Comparison of ENCODE assay signal across 8 mouse cellular contexts in genomic region chr19:16773237-16774016, GRCm38 (mm10). TPM values are rescaled to one million over a fixed set of nuclear protein-coding genes. Genes with fewer than 3 reads are reported as not detected.
DNase-seq lines count a peak whose midpoint lies in the region; ATAC-seq and TF ChIP-seq lines count a peak whose summit lies in the region.

No protein-coding gene starts in this region.

- peaks cover 3 to 14% of the 10 kb centered on the region in 2 experiments for H3K4me1 ChIP-seq in liver, embryonic 14.5 days (replicated peaks; ENCODE audit: control insufficient read depth in 2 of 2, insufficient read depth in 2 of 2, low read length in 1 of 2)
- peaks cover 30% of the 10 kb centered on the region for H3K4me1 ChIP-seq in liver, embryonic 12.5 days
- H3K4me1 ChIP-seq in forebrain, embryonic 11.5 days (replicated peaks; ENCODE audit: control insufficient read depth, insufficient read depth, low read length), result no peaks in the 10 kb centered on the region

- no peaks in the 10 kb centered on the region for H3K36me3 ChIP-seq in liver, embryonic 14.5 days (replicated peaks; ENCODE audit: control insufficient read depth, insufficient read depth, low read depth)
- H3K36me3 ChIP-seq in liver, embryonic 12.5 days, result no peaks in the 10 kb centered on the region
- no peaks in the 10 kb centered on the region for H3K36me3 ChIP-seq in forebrain, embryonic 11.5 days (ENCODE audit: control insufficient read depth, insufficient read depth, low read length)

- no peak overlapping the region for H3K27ac ChIP-seq in liver, embryonic 14.5 days
- H3K27ac ChIP-seq in liver, embryonic 12.5 days, result no peak overlapping the region
- H3K27ac ChIP-seq in forebrain, embryonic 11.5 days (ENCODE audit: low read depth, low read length), result no peak overlapping the region

- H3K9ac ChIP-seq in liver, embryonic 14.5 days (replicated peaks), result no peak overlapping the region
- H3K9ac ChIP-seq in liver, embryonic 12.5 days, result no peak overlapping the region
- no peak overlapping the region for H3K9ac ChIP-seq in forebrain, embryonic 11.5 days (ENCODE audit: low read length)

- no peak overlapping the region for H3K4me2 ChIP-seq in liver, embryonic 14.5 days (ENCODE audit: low read depth)
- H3K4me2 ChIP-seq in liver, embryonic 12.5 days, result no peak overlapping the region
- no peak overlapping the region for H3K4me2 ChIP-seq in forebrain, embryonic 11.5 days (ENCODE audit: low read depth, low read length, severe bottlenecking)

- 47% methylated on average over 11 of the region's 11 CpGs for WGBS in liver, embryonic 14.5 days (ENCODE audit: insufficient replicate concordance)
- 59% methylated on average over 11 of the region's 11 CpGs for WGBS in liver, embryonic 12.5 days (ENCODE audit: insufficient replicate concordance)
- WGBS in forebrain, embryonic 11.5 days, result 68% methylated on average over 11 of the region's 11 CpGs

- ATAC-seq in liver, embryonic 14.5 days (ENCODE audit: insufficient read depth), result peak; percentile 3; the same call in 1 of the 2 replicates
- no peak for ATAC-seq in liver, embryonic 12.5 days
- ATAC-seq in common myeloid progenitor, adult 5-6 weeks (replicated peaks; ENCODE audit: low read depth, poor library complexity, severe bottlenecking), result peak; percentile 39
- no peak for ATAC-seq in forebrain, embryonic 11.5 days (replicated peaks; ENCODE audit: low FRiP score)

- DNase-seq in embryo, embryonic 10 days (ENCODE audit: low spot score), result peak; percentile 33
- DNase-seq in embryo, embryonic 9.5 days (ENCODE audit: extremely low spot score), result no peak
- DNase-seq in liver, embryonic 14.5 days (ENCODE audit: low read depth in 3 of 3, low spot score in 3 of 3), result no peak
- peak; percentile 24 to 35 for DNase-seq in natural killer cell, adult 2 months (ENCODE audit: low spot score in 2 of 2)
- no peak for DNase-seq in layer of hippocampus, postnatal 10 days (ENCODE audit: low spot score in 2 of 2)
- no peak for DNase-seq in forebrain, embryonic 11.5 days (ENCODE audit: low spot score)

- no peaks in the 10 kb centered on the region for H3K27me3 ChIP-seq in liver, embryonic 14.5 days (ENCODE audit: control insufficient read depth, insufficient read depth, low read length)
- no peaks in the 10 kb centered on the region for H3K27me3 ChIP-seq in liver, embryonic 12.5 days (replicated peaks)
- H3K27me3 ChIP-seq in forebrain, embryonic 11.5 days (ENCODE audit: control insufficient read depth, insufficient read depth, low read length), result no peaks in the 10 kb centered on the region

- H3K9me3 ChIP-seq in liver, embryonic 14.5 days (ENCODE audit: control insufficient read depth, low read length), result no peaks in the 10 kb centered on the region
- no peaks in the 10 kb centered on the region for H3K9me3 ChIP-seq in liver, embryonic 12.5 days (replicated peaks)
- H3K9me3 ChIP-seq in forebrain, embryonic 11.5 days (ENCODE audit: control insufficient read depth, low read length), result no peaks in the 10 kb centered on the region

- no peak overlapping the region for H3K4me3 ChIP-seq in liver, embryonic 14.5 days (ENCODE audit: insufficient read depth in 1 of 2, low read depth in 2 of 2, low read length in 2 of 2)
- no peak overlapping the region for H3K4me3 ChIP-seq in liver, embryonic 12.5 days
- H3K4me3 ChIP-seq in forebrain, embryonic 11.5 days (ENCODE audit: low read depth, low read length), result no peak overlapping the region

- no peak for TF ChIP-seq EP300 in liver, embryonic 14.5 days (IDR thresholded peaks at IDR 0.05; ENCODE audit: low read depth)

- no peak for TF ChIP-seq CTCF in liver, embryonic 14.5 days (IDR thresholded peaks at IDR 0.05; ENCODE audit: low read depth)

RNA-seq across cellular contexts. Expression of gene Vps13a, which starts 7.3 kb away (rescaled TPM):
- 4.3 and 6.9 TPM in 2 replicates for polyA plus RNA-seq in liver, embryonic 14.5 days (2012; rRNA removed)
- 8.0 and 8.1 TPM in 2 replicates for polyA plus RNA-seq in liver, embryonic 14.5 days (2014; fragmentation: Nextera tagmentation; extraction: Ambion mirVana)
- polyA plus RNA-seq in liver, embryonic 12.5 days (2016; fragmentation: Nextera tagmentation; extraction: Ambion mirVana), result 10.0 and 10.8 TPM in 2 replicates
- 101 and 109 TPM in 2 replicates for total RNA-seq in common myeloid progenitor, adult 5-6 weeks (2017)
- total RNA-seq in layer of hippocampus, postnatal 10 days (2021), result 10 to 100 TPM; 45.6 to 49.9 TPM
- polyA plus RNA-seq in forebrain, embryonic 11.5 days (2014; fragmentation: Nextera tagmentation; extraction: Ambion mirVana), result 11.8 and 14.1 TPM in 2 replicates

Comparison
In these comparisons a context has a peak if more than half of its experiments do, and no peak if none do; other contexts are left out.
1. DNase-seq: peak in embryo, embryonic 10 days (single experiment) and natural killer cell, adult 2 months (2 of 2); none in embryo, embryonic 9.5 days (single experiment), liver, embryonic 14.5 days (0 of 3), layer of hippocampus, postnatal 10 days (0 of 2) and forebrain, embryonic 11.5 days (single experiment).
2. ATAC-seq: peak in liver, embryonic 14.5 days (single experiment) and common myeloid progenitor, adult 5-6 weeks (single experiment); none in liver, embryonic 12.5 days (single experiment) and forebrain, embryonic 11.5 days (single experiment).